Mouse (Mus musculus): ENCODE measurements at regions not wholly inside any gene's neighbourhood (a gene's known extent, or its start where the extent isn't known, plus 50 kb on each side); places are given as distances from the start of the nearest gene placed in this dataset.

DNA sequence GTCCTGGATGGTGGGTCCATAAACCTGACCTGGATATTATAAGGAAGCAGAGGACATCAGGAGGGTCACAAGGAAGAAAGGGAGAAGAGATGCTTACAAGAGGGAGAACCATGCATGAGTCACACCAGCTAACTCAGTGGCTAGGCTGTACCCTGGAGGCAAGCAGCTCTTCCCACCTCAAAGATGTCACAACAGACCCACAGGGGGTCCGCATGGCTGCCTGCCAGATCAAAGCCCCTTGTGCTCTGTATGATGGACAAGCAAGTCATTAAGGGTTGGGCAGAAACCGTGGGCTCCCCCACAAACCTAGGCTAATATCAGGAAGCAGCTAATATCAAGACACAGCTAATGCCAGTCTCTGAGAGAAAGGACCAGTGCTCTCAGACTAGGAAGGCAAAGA lies 343.9 kb upstream of the Mef2c start:
- TF ChIP-seq POLR2A (IDR thresholded peaks at IDR 0.05; ENCODE audit: extremely low read depth, insufficient read depth, low read length) (no peak), CTCF (IDR thresholded peaks at IDR 0.05; ENCODE audit: low read depth, low read length) (no peak)

Measured in liver, adult 2 months (tissue).